Mouse (Mus musculus): ENCODE measurements at regions not wholly inside any gene's neighbourhood (a gene's known extent, or its start where the extent isn't known, plus 50 kb on each side); places are given as distances from the start of the nearest gene placed in this dataset.

DNA sequence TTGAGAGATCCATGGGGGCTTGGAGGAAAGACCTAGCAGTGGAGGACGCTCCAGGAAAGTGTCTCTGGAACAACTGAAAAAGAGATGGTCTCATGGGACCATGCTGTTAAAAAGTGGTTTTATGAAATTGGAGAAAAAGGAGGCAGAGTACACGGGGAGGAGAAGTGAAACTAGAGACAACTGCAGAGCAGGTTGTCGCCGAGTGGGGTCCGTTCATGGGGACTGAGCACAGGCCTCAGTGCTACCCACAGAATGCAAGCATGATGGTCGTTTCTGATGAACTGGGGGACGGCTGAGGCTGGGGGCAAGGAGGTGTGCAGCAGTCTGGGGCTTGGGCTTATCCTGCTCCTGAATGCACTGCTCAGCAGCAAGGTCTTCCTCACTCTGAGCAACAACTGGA, 129.3 kb downstream of the Gm9733 start:
- TF ChIP-seq CTCF (IDR thresholded peaks at IDR 0.05) (no peak), EP300 (IDR thresholded peaks at IDR 0.05) (no peak)
